Mouse (Mus musculus) left cerebral cortex, adult 11 months (tissue): ENCODE results near the gene H2-Ob.
"Not testable (repeated sequence)": the region's sequence is repeated elsewhere in the genome, so short reads cannot be mapped to it uniquely, and the experiment has no call there.

ENCODE experiments used
- DNase-seq: peaks from one replicate; pipeline ENCODE4 v3.0.0; 2022; ENCODE audit warnings: low spot score

Gene H2-Ob

DNA sequence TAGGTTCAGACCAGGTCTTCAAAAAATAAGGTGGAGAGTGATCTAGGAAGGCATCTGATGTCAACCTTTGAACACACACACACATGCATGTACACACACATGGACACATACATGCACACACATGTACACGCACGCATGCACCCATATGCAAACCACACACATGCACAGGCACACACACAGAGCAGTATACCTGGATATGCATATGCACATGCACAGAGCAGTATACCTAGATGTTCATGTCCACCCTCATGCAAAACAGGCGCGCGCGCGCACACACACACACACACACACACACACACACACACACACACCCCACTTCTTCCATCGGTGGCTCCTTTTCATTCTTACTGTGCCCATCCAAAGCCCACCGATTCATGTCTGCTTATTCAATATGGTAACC, 30.8 kb upstream of the H2-Ob start:
- DNase-seq: no peak

DNA sequence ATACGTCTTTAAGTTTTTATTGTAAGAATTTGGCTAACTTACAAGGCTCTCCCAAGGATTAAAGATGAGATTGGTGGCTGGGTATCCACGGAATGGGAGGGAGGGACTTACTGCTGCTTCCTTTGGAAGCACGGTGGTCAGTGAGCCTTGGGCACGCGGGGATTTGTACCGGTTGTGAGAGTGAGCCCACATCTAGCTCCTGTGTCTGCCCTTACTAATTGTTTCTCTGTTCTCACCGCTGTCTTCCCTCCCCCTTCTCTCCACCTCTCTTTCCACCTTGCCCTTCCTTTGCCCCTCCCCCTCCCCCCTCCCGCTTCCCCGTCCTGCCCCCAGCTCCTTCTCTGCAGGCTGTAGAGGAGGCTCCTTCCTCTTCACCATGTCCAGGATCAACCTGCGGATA, 30.3 kb upstream of the H2-Ob start:
- DNase-seq: no peak

DNA sequence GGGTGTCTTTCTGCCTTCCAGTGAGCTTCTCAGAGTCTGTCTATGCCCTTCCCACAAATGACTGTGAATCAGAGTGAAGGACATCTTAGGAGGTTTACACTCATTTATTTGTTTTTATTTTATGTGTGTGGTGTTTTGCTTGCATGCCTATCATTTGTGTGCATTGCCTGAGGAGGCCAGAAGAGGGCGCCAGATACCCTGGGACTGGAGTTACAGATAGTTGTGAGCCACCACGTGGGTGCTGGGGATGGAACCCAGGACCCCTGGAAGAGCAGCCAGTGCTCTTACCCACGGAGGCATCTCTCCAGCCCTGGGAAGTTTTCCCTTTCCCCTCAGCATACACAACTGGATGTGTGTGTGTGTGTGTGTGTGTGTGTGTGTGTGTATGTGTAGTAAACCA, 29.0 kb upstream of the H2-Ob start:
- DNase-seq: no peak

DNA sequence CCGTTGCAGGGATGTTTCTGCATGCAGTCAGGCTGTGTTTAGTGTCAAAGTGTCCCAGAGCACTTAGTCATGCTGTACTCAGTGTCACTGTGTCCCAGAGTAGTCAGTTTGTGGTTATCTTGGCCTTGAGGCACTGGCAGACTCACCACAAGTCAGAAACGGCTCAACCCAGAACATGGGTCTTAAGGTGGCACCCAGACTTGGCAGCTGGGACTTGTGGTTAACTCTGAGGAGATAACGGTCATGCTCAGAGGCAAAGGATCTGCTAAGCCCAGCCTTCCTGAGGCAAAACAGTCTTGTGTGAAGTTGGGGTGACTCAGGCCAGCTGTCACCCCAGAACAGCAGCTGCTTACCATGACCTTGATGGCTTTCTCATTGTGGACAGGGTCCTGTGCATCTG, 28.1 kb upstream of the H2-Ob start:
- DNase-seq: no peak

DNA sequence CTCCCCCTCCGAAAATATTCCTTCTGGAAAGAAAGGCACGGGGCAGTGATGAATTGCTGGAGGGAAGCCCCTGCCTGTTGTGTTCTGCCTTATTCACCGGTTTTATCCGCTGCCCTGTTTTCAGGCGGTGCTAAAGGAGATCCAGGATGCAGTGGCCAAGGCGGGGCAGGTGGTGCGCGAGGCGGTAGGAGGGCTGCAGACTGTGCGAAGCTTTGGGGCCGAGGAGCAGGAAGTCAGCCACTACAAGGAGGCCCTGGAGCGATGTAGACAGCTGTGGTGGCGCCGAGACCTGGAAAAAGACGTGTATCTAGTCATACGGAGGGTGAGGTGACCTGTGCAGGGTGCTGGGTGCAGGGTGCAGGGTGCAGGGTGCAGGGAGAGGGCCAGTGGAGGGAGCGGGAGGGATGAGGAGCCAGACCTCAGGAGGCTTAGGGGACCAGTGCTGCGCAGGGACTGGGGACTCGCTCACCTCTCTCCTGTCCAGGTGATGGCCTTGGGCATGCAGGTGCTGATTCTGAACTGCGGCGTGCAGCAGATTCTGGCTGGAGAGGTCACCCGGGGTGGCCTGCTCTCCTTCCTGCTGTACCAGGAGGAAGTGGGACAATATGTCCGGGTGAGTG, 26.8 kb upstream of the H2-Ob start:
- DNase-seq: no peak

DNA sequence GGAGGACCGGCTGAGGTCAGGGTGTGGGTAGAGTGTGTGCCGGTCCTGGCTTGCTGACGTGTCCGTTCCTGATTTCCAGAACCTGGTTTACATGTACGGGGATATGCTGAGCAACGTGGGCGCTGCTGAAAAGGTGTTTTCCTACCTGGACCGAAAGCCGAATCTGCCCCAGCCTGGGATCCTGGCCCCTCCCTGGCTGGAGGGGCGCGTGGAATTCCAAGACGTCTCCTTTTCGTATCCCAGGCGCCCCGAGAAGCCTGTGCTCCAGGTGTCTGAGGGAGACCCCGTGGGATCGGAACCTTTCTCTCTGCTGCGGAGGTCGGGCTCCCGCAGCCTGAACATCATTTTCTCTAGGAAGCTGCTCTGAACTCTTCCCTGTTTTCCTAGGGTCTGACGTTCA, 24.8 kb upstream of the H2-Ob start:
- DNase-seq: no peak

DNA sequence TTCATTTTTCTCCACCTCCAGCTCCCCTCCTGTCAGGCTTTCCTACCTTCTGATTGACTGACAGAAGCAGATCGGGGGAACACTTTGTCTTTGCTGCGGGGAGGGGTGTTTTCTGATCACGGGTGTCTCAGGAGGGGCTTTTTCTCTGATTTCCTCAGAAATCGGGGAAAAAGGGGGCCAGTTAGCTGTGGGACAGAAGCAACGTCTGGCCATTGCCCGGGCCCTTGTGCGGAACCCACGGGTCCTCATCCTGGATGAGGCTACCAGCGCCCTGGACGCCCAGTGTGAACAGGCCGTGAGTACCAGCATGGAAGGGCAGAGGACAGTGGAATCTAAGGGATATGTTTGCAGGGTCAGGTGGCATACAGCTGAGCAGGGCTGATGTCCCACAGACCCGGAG, 23.5 kb upstream of the H2-Ob start:
- no peak for DNase-seq

DNA sequence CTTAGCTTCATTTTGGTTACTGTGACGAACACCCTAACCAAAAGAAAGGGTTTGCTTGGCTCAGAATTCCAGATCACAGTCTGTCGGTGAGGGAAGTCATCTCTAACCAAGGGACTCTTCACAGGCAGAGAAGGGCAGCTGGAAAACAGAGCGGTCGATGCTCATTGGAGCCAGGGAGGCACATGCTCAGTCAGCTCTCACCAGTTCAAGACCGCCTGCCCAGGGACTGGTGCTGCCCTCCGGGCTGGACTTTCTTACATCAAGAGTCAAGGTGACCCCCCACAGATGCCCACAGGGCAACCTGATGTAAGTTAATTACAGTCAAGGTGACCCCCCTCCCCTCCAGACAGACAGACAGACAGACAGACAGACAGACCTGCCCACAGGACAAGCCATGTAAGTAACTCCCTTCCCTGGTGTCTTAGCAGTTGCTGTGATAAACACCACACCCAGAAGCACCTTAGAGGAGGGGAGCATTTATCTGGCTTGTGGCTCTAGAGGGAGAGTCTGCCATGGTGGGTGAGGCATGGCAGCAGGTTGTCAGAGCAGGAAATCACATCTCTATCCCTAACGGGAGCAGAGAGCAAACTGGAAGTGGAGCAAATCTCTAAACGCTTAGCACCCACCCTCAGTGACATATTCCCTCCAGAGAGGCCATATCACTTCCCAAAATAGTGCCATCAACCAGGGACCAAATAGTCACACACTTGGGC, 21.3 kb upstream of the H2-Ob start:
- no peak for DNase-seq

DNA sequence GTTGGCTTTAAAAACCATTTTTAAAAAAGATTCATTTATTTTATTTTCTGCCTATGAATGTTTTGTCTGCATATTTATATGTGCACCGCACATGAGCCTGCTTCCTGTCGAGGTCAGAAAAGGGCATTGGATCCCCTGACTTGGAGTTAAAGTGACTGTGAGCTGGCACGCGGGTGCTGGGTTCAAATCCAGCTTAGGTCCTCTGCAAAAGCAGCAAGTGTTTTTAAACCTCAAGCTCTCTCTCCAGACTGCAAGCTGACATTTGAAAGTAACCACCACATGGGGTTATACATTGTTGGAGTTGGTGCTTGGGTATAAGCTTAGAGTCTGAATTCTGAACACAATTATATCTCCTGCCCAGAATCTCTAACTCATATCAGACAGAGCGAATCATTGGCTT, 20.7 kb upstream of the H2-Ob start:
- DNase-seq: no peak

DNA sequence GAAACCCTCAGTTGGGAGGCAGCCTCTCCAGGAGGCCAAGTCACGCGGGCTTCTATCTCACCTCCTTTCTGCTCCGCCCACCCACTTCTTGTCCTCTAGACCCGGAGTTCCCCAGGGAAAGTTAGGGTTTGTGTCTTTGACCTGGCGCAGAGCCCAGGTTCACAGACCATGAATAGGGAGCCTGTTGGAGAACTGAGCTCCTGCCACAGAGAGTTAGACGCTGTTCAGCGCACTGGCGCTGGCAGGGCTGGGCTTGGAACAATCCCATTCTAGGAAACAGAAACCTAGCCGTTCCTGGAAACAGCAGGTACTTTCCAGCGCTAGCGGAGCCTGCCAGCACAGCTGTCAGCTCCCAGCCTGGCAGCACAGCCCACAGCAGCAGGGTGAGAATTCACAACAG, 20.0 kb upstream of the H2-Ob start:
- DNase-seq: no peak

DNA sequence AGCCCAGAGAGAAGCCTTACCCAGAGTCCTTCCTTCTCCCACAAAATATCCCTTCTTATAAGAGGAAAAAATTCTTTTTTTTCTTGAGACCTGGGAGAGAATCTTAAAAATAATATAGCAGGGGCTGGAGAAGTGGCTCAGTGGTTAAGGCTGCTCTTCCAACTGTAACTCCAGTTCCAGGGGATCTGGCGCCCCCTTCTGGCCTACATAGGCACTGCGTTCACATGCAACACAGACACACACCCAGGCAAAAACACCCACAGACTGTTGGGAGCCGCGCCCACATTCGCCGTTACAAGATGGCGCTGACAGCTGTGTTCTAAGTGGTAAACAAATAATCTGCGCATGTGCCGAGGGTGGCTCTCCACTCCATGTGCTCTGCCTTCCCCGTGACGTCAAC, 19.6 kb upstream of the H2-Ob start:
- not testable (repeated sequence) for DNase-seq

DNA sequence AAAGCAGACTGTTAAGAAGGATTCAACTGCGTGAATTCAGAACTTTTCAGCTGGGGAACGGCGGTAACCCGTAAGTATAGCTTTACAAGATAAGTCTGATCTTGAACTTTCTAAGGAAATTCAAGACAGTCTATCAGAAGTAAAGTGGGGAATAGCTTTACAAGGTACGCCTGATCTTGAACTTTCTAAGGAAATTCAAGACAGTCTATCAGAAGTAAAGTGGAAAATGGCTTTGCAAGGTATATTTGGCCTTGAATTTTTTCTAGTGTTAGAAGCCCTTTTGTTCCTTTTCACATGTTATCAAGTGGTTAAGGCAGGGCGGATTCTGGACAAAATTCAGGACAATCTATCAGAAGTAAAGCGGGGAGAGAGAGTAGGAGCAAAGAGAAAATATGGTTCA, 18.9 kb upstream of the H2-Ob start:
- peak; percentile 42 for DNase-seq

DNA sequence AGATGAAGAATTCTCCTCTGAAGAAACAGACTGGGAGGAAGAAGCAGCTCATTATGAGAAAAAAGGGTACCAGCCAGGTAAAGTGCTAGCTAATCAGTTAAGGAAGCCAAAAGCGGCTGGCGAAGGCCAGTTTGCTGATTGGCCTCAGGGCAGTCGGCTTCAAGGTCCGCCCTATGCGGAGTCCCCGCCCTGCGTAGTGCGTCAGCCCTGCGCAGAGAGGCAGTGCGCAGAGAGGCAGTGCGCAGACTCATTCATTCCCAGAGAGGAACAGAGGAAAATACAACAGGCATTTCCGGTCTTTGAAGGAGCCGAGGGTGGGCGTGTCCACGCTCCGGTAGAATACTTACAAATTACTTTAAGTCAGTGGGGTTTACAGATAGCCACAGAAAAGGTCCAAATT, 18.3 kb upstream of the H2-Ob start:
- DNase-seq: not testable (repeated sequence)

DNA sequence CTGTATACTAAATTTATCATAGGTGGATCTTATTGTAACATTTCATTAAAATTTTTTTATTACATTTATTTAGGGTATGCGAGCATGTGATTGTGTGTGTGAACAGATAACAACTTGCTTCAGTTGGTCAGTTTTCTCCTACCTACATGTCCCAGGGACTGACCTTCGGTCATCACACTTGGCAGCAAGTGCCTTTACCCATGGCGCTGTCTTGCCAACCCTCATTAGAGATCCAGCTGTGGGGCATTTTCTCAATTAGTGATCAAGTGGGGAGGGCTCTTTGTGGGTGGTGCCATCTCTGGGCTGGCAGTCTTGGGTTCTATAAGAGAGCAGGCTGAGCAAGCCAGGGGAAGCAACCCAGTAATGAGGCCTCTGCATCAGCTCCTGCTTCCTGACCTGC, 13.9 kb upstream of the H2-Ob start:
- no peak for DNase-seq

DNA sequence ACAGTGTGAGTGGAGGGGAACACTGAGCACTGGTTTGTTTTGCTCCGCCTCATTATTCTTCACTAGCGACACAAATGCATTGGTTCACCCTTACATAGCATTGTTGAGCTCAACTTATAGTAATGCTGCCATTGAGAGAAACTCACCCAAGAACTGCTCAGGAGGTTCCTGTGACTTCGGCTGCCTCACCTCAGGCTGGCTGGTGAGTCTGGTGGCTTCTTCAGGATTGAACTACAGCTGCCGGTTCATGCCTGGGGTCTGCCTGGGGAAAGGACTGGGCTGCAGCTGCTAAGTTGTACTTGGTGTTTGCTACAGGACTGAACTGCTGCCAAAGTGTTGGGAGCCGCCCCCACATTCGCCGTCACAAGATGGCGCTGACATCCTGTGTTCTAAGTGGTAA, 13.3 kb upstream of the H2-Ob start:
- DNase-seq: no peak

DNA sequence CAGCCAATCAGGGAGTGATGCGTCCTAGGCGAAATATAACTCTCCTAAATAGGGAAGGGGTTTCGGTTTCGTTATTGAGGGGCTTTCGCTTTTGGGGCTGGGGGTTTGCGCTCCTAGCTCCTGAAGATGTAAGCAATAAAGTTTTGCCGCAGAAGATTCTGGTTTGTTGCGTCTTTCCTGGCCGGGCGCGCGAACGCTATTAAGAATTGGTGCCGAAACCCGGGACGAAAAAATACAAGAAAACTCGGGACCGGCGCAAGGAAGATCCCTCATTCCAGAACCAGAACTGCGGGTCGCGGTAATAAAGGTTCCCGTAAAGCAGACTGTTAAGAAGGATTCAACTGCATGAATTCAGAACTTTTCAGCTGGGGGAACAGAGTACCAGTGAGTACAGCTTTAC, 12.8 kb upstream of the H2-Ob start:
- DNase-seq: not testable (repeated sequence)

DNA sequence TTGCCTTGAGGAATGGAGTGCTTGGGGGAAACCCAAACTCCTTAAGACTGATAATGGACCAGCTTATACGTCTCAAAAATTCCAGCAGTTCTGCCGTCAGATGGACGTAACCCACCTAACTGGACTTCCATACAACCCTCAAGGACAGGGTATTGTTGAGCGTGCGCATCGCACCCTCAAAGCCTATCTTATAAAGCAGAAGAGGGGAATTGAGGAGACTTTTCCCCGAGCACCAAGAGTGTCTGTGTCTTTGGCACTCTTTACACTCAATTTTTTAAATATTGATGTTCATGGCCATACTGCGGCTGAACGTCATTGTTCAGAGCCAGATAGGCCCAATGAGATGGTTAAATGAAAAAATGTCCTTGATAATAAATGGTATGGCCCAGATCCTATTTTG, 7.7 kb upstream of the H2-Ob start:
- DNase-seq: not testable (repeated sequence)

DNA sequence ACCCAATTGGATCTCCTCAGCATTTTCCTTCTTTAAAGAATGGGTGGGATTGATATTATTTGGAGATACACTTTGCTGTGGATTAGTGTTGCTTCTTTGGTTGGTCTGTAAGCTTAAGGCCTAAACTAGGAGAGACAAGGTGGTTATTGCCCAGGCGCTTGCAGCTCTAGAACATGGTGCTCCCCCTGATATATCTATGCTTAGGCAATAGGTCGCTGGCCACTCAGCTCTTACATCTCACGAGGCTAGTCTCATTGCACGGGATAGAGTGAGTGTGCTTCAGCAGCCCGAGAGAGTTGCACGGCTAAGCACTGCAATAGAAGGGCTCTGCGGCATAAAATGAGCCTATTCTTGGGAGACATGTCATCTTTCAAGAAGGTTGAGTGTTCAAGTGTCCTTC, 6.7 kb upstream of the H2-Ob start:
- not testable (repeated sequence) for DNase-seq

DNA sequence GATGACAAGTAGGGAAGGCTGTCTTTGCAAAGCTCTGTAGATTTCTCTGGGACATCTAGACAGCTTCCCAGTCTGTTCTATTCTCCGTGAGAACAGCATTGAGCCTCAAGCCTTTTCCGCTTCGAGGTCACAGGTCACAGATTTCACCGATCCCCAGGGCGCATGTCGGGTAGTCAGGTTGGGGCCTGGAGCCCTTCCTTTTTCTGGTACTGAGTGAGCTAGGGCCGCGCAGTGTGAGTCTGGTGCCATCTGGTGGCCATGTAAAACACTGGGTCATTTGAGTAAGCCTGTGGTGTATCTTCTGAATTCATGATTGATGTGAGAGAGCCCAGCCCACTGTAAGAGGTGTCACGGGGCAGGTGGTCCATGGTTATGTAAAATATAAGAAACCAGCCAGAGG, 3.8 kb upstream of the H2-Ob start:
- peak; percentile 44 for DNase-seq

DNA sequence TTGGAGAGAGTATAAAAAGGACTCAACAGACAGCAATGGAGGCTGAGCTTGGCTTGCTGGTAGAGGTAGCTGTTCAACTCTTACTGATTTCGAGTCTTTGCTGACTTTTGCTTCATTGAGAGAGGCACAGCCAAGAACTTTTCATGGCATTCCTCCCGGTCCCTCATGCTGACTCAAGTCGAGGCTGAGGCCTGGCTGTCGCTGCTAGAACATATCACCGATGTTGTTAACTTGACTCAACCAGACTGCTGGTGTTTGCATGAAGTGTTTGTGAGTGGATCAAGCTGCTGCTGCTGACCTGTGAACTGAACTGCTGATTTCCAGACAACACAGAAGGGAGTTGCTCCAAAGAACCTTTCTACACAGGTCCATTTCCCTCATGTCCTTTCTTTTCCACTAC, 2.0 kb upstream of the H2-Ob start:
- DNase-seq: no peak

DNA sequence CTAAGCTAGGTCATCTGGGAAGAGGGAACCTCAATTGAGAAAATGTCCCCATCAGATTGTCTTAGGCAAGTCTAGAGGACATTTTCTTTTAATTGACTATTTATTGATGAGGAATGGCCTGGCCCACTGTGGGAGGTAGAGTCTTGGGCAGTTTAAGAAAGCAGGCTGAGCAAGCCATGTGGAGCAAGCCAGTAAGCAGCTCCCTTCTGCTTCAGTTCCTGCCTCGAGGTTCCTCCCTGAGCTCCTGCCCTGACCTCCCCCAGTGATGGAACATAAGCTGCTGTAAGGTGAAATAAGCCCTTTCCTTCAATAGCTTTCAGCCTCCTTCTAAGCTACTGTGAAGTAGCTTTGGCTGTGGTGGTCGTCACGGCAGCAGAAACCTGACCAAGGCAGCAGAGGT, 962 bp upstream of the H2-Ob start:
- no peak for DNase-seq

DNA sequence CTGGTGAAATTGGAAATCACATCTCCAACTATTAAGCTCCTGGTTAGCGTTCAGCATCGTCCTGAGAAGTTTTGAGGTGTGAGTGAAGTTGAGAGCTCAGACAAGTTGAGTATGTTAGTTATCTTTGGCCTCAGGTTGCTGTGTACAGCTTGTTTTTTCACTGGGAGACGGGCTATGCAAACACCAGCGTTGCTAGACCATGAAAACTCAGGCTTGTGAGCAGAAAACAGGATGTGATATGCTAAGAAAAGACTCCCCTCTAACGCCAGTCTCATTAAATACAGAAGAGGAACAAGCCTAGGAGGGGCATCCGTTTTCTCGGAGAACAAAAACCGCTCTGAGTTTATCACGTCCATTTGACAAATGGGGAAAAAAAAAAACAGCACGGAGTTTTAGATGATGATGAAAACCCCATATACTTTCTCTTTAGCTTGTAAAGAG, 918 bp downstream of the H2-Ob start:
- no peak for DNase-seq

DNA sequence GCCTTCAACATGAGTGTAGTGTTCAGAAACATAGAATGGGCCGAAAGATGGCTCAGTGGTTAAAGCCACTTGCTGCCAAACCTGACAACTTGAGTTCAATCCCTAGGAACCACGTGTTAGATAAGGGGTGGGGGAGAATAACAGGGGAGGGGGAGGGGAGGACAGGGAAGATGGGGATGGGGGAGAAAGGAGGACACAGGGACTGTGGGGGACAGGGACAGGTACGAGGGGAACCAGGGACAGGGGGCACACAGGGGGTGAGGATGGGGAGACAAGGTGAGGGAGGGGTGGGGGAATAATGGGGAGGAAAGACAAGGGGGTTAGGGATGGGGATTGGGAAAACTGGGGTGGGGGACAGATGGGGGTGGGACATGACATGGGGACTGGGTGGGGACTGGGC, 1.7 kb downstream of the H2-Ob start:
- DNase-seq: no peak

DNA sequence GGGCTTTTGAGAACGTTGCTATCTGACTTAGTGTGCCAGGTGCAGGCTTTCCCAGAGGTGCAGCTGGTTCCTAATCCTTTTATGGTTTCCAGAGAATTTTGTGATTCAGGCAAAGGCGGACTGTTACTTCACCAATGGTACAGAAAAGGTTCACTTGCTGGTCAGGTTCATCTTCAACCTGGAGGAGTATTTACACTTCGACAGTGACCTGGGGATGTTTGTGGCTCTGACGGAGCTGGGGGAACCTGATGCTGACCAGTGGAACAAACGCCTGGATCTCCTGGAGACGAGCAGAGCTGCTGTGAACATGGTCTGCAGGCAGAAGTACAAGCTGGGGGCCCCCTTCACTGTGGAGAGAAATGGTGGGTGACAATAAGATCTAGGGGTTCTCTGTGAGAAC, 2.2 kb downstream of the H2-Ob start:
- DNase-seq: no peak
